Mouse (Mus musculus): ENCODE measurements at regions not wholly inside any gene's neighbourhood (a gene's known extent, or its start where the extent isn't known, plus 50 kb on each side); places are given as distances from the start of the nearest gene placed in this dataset.

DNA sequence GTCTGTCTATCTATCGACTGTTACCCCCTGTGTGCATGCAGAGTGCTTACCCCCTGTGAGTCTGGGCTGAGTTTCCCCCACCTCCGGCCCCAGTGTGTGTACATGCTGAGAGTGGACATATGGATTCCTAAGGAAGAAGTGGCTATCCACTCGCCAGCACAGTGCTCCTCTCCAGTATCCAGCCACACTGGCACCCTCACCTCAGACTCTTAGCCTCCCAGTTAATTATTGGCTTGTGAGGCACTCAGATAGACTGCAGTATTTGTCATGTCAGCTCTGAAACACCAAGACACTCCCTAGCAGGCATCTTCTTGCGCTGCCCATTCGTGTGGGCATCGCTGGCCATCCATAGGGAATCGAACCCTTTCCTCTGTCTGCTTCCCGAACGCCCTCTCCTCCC, 189.0 kb upstream of the Runx1 start:
- ATAC-seq (ENCODE audit: insufficient number of reproducible peaks, low FRiP score, low TSS enrichment, low read depth), result no peak
- no peaks in the 10 kb centered on the region for H3K36me3 ChIP-seq (ENCODE audit: control insufficient read depth, insufficient read depth, low read length)
- no peak overlapping the region for H3K9ac ChIP-seq (ENCODE audit: low read length)
- no peak overlapping the region for H3K4me3 ChIP-seq (ENCODE audit: low read depth, low read length)
- no peaks in the 10 kb centered on the region for H3K9me3 ChIP-seq (ENCODE audit: control insufficient read depth, low read length)
- no peak for DNase-seq (ENCODE audit: low spot score)
- peaks cover 2% of the 10 kb centered on the region; the same call in 1 of the 2 replicates for H3K27me3 ChIP-seq (ENCODE audit: control insufficient read depth, insufficient read depth, low read length)
- 89% methylated on average over 9 of the region's 9 CpGs for WGBS
- no peak overlapping the region for H3K4me2 ChIP-seq (ENCODE audit: low read depth, severe bottlenecking)
- H3K27ac ChIP-seq (replicated peaks; ENCODE audit: low read depth, low read length), result no peak overlapping the region
- 0 out of 2 replicates have a peak, but pooled peaks cover 5% of the 10 kb centered on the region for H3K4me1 ChIP-seq (ENCODE audit: control insufficient read depth, insufficient read depth, low read length)

DNA sequence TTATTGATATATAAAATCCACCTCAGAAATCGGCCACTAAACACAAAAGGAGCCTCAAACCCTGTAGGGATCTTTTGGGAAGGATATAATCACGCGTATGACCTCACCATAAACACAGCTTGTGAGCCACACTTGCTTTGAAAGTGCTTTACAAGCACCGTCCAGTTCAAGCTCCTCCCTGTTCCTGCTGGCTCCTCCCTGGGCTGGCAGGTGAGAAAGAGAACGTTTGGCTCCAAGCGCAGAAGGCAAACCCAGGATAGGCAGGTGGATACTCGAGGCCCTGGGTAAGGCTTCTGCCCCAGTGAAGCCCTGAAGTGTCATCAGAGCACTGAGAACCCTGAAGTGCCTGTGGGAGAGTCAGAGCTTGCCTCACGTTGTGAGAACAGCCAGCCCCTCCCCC, 187.9 kb upstream of the Runx1 start:
- 30% methylated on average over 8 of the region's 8 CpGs for WGBS
- H3K27me3 ChIP-seq (ENCODE audit: control insufficient read depth, insufficient read depth, low read length), result no peaks in the 10 kb centered on the region
- DNase-seq (ENCODE audit: low spot score), result no peak
- no peak overlapping the region for H3K4me2 ChIP-seq (ENCODE audit: low read depth, severe bottlenecking)
- no peak for ATAC-seq (ENCODE audit: insufficient number of reproducible peaks, low FRiP score, low TSS enrichment, low read depth)
- no peak overlapping the region for H3K4me3 ChIP-seq (ENCODE audit: low read depth, low read length)
- no peaks in the 10 kb centered on the region for H3K36me3 ChIP-seq (ENCODE audit: control insufficient read depth, insufficient read depth, low read length)
- H3K27ac ChIP-seq (replicated peaks; ENCODE audit: low read depth, low read length), result no peak overlapping the region
- 0 out of 2 replicates have a peak, but pooled peaks cover 5% of the 10 kb centered on the region for H3K4me1 ChIP-seq (ENCODE audit: control insufficient read depth, insufficient read depth, low read length)
- no peaks in the 10 kb centered on the region for H3K9me3 ChIP-seq (ENCODE audit: control insufficient read depth, low read length)
- H3K9ac ChIP-seq (ENCODE audit: low read length), result no peak overlapping the region

DNA sequence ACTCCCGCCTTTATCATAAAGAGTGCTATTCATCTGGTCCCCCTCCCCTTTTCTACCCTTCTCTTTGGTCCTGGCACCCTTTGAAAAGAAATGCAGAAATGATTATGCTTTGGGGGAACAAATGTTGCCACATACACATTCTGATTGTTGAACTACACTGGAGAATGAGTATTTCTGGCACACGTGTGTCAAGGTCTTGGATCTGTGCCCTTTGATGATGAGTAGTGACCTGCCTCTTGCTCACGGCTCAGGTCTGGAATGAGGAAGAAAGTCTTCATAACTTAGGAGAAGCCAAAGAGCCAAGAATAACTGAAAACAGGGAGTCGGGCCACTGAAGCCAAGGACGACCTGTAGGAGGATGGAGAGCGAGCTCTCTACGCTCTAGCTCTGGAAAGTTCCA, 187.3 kb upstream of the Runx1 start:
- DNase-seq (ENCODE audit: low spot score) (no peak), ATAC-seq (ENCODE audit: insufficient number of reproducible peaks, low FRiP score, low TSS enrichment, low read depth) (no peak)
- H3K9me3 ChIP-seq (ENCODE audit: control insufficient read depth, low read length), result no peaks in the 10 kb centered on the region
- H3K4me3 ChIP-seq (ENCODE audit: low read depth, low read length), result no peak overlapping the region
- 0 out of 2 replicates have a peak, but pooled peaks cover 5% of the 10 kb centered on the region for H3K4me1 ChIP-seq (ENCODE audit: control insufficient read depth, insufficient read depth, low read length)
- WGBS, result 89% methylated on average over 7 of the region's 7 CpGs
- H3K27me3 ChIP-seq (ENCODE audit: control insufficient read depth, insufficient read depth, low read length), result no peaks in the 10 kb centered on the region
- no peak overlapping the region for H3K4me2 ChIP-seq (ENCODE audit: low read depth, severe bottlenecking)
- H3K27ac ChIP-seq (replicated peaks; ENCODE audit: low read depth, low read length), result no peak overlapping the region
- no peaks in the 10 kb centered on the region for H3K36me3 ChIP-seq (ENCODE audit: control insufficient read depth, insufficient read depth, low read length)
- H3K9ac ChIP-seq (ENCODE audit: low read length), result no peak overlapping the region

DNA sequence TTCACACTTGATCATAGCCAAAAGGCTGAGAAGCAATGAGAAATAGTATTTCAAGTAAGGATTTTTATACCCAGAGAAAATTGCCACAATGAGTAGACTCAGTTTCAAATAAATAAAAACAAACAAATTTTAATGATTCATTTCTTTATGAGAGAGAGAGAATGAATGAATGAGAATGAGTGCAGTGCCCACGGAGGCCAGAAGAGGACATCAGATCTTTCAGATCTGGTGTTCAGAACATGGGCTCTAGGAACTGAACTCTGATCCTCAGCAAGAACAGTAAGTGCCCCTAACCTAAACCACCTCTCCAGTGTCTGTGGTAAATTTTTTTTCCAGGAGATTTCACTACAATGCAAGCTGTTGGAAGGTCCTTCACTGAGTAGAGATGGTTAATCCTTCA, 185.5 kb upstream of the Runx1 start:
- Histone ChIP-seq H3K27ac (replicated peaks; ENCODE audit: low read depth, low read length) (no peak overlapping the region), H3K4me1 (ENCODE audit: control insufficient read depth, insufficient read depth, low read length) (peaks cover 8% of the 10 kb centered on the region; the same call in 1 of the 2 replicates), H3K36me3 (ENCODE audit: control insufficient read depth, insufficient read depth, low read length) (no peaks in the 10 kb centered on the region), H3K9me3 (ENCODE audit: control insufficient read depth, low read length) (no peaks in the 10 kb centered on the region), H3K9ac (ENCODE audit: low read length) (no peak overlapping the region), H3K4me3 (ENCODE audit: low read depth, low read length) (no peak overlapping the region), H3K4me2 (ENCODE audit: low read depth, severe bottlenecking) (no peak overlapping the region), H3K27me3 (ENCODE audit: control insufficient read depth, insufficient read depth, low read length) (no peaks in the 10 kb centered on the region)
- no peak for ATAC-seq (ENCODE audit: insufficient number of reproducible peaks, low FRiP score, low TSS enrichment, low read depth)
- 94% methylated on average over 1 of the region's 1 CpGs for WGBS
- DNase-seq (ENCODE audit: low spot score), result no peak

DNA sequence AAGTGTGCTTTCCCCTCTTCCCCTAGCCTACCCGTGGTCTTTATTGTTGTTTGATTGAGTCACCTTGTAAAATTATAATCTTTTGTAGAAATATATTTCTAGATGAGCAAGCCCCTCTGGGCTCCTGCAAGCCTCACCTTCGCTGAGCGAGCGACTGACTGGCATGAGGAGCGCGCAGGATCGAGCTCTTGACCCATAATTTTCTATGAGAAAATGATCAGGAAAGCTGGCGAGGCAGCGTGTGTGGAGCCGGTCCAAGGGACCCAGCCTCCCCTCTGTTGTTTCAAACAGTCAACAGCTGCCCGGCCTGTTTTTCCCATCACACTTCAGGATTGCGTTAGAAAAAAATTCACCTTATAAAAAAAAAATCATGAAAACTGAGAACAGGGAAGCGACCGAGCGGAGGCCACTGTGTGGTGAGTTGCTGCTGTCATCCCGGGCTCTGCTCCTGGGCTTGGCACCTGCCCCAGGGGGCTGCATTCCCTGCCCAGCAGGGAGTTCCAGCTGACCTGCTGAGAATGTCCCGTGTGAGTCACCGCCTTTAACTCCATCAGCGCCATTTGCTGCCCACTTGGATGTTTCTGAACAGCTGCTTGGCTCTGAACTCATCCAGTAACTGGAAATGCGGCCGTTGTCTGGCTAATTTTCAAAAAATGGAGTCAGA, 180.5 kb upstream of the Runx1 start:
- ATAC-seq (ENCODE audit: insufficient number of reproducible peaks, low FRiP score, low TSS enrichment, low read depth), result no peak
- 3% methylated on average over 21 of the region's 21 CpGs for WGBS
- H3K9me3 ChIP-seq (ENCODE audit: control insufficient read depth, low read length), result no peaks in the 10 kb centered on the region
- no peaks in the 10 kb centered on the region for H3K36me3 ChIP-seq (ENCODE audit: control insufficient read depth, insufficient read depth, low read length)
- peaks cover 4% of the 10 kb centered on the region; the same call in 1 of the 2 replicates for H3K4me1 ChIP-seq (ENCODE audit: control insufficient read depth, insufficient read depth, low read length)
- H3K27ac ChIP-seq (replicated peaks; ENCODE audit: low read depth, low read length), result no peak overlapping the region
- DNase-seq (ENCODE audit: low spot score), result peak; percentile 60
- H3K4me3 ChIP-seq (ENCODE audit: low read depth, low read length), result no peak overlapping the region
- H3K4me2 ChIP-seq (ENCODE audit: low read depth, severe bottlenecking), result peak overlapping the region; percentile 40; the same call in 1 of the 2 replicates
- peaks cover 2% of the 10 kb centered on the region; the same call in 1 of the 2 replicates for H3K27me3 ChIP-seq (ENCODE audit: control insufficient read depth, insufficient read depth, low read length)
- no peak overlapping the region for H3K9ac ChIP-seq (ENCODE audit: low read length)

DNA sequence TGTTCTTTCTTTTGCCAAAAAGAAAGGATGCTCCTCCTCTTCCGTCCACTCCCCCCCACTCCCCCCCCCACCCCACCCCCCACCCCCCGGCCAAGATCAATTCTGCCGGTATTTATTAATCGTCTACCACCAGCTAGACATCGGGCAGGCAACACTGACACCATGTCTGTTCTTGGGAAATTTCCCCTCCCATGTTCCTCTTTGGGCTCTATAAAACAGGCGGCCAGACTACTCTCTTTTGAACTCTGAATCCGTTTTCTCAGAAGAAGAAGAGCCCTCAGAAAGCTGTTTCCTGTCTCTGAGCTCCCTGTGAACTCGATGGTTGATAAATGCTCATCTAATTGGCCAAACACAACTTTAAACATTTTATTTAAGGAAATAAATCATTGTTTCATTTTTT, 179.5 kb upstream of the Runx1 start:
- no peak overlapping the region for H3K4me2 ChIP-seq (ENCODE audit: low read depth, severe bottlenecking)
- no peaks in the 10 kb centered on the region for H3K36me3 ChIP-seq (ENCODE audit: control insufficient read depth, insufficient read depth, low read length)
- DNase-seq (ENCODE audit: low spot score), result no peak
- no peak overlapping the region for H3K4me3 ChIP-seq (ENCODE audit: low read depth, low read length)
- peaks cover 4% of the 10 kb centered on the region; the same call in 1 of the 2 replicates for H3K4me1 ChIP-seq (ENCODE audit: control insufficient read depth, insufficient read depth, low read length)
- no peak overlapping the region for H3K9ac ChIP-seq (ENCODE audit: low read length)
- H3K9me3 ChIP-seq (ENCODE audit: control insufficient read depth, low read length), result no peaks in the 10 kb centered on the region
- no peak overlapping the region for H3K27ac ChIP-seq (replicated peaks; ENCODE audit: low read depth, low read length)
- peaks cover 2% of the 10 kb centered on the region; the same call in 1 of the 2 replicates for H3K27me3 ChIP-seq (ENCODE audit: control insufficient read depth, insufficient read depth, low read length)
- ATAC-seq (ENCODE audit: insufficient number of reproducible peaks, low FRiP score, low TSS enrichment, low read depth), result no peak
- 7% methylated on average over 8 of the region's 8 CpGs for WGBS

DNA sequence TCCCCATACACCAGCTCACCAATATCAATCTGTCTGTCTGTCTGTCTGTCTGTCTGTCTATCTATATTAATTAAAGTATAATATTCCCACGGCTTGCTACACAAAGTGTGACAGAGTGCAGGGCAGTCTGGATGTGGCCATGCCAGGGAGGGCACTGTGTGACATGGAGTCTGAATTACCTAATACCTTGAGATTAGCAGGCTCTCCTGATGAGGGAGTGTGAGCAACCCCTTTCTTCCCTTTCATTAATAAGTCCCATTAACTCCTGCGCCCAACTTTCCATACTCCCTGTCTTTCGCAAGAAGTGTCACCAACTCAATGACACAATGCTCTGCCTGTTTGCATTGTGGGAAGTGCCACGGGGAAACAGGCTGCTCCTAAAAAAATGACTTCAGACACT, 177.9 kb upstream of the Runx1 start:
- no peak overlapping the region for H3K4me3 ChIP-seq (ENCODE audit: low read depth, low read length)
- no peak for ATAC-seq (ENCODE audit: insufficient number of reproducible peaks, low FRiP score, low TSS enrichment, low read depth)
- 84% methylated on average over 4 of the region's 4 CpGs for whole genome bisulfite sequencing
- H3K36me3 ChIP-seq (ENCODE audit: control insufficient read depth, insufficient read depth, low read length), result no peaks in the 10 kb centered on the region
- no peaks in the 10 kb centered on the region for H3K9me3 ChIP-seq (ENCODE audit: control insufficient read depth, low read length)
- H3K9ac ChIP-seq (ENCODE audit: low read length), result no peak overlapping the region
- H3K27ac ChIP-seq (replicated peaks; ENCODE audit: low read depth, low read length), result no peak overlapping the region
- H3K4me2 ChIP-seq (ENCODE audit: low read depth, severe bottlenecking), result no peak overlapping the region
- H3K4me1 ChIP-seq (ENCODE audit: control insufficient read depth, insufficient read depth, low read length), result peaks cover 4% of the 10 kb centered on the region; the same call in 1 of the 2 replicates
- DNase-seq (ENCODE audit: low spot score), result no peak
- H3K27me3 ChIP-seq (ENCODE audit: control insufficient read depth, insufficient read depth, low read length), result peaks cover 2% of the 10 kb centered on the region; the same call in 1 of the 2 replicates

DNA sequence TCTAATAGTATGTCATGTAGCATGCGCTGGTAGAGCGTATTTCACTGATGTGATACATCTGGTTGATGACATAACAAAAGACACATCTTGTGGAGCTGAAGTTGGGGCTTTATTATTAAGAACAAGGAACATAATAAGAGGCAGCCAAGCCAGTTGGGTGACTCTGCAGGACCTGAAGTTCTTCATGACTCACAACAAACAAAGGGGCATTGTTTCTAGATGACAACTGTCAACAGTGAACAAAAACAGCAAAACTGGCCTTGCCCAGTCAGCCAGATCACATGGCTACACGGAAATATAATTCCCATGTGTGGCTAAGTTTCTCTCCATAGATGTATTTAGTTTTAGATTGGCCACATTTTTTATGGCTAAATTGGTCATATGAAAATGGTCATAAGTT, 172.7 kb upstream of the Runx1 start:
- Histone ChIP-seq H3K9me3 (ENCODE audit: control insufficient read depth, low read length) (no peaks in the 10 kb centered on the region), H3K27me3 (ENCODE audit: control insufficient read depth, insufficient read depth, low read length) (no peaks in the 10 kb centered on the region), H3K27ac (replicated peaks; ENCODE audit: low read depth, low read length) (no peak overlapping the region), H3K36me3 (ENCODE audit: control insufficient read depth, insufficient read depth, low read length) (no peaks in the 10 kb centered on the region), H3K9ac (ENCODE audit: low read length) (no peak overlapping the region), H3K4me1 (ENCODE audit: control insufficient read depth, insufficient read depth, low read length) (no peaks in the 10 kb centered on the region), H3K4me2 (ENCODE audit: low read depth, severe bottlenecking) (no peak overlapping the region), H3K4me3 (ENCODE audit: low read depth, low read length) (no peak overlapping the region)
- WGBS, result 91% methylated on average over 3 of the region's 3 CpGs
- ATAC-seq (ENCODE audit: insufficient number of reproducible peaks, low FRiP score, low TSS enrichment, low read depth) (no peak), DNase-seq (ENCODE audit: low spot score) (no peak)

DNA sequence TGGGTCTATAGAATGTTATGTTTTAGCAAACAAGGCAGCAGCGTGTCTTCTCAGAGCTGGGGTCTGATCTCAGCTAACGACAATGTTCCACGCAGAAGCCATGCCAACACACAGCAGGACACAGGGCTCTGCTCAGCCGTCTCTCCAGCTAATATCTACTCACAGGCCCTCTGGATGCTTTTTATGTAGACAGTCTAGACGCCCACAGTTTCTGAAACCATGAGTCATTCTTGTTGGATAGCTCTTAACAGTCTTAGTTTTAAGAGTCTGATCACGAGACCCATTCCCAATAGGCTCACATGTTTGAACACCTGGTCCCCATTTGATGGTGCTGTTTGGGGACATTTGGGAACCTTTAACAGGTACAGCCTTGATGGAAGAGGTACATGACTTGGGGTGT, 171.7 kb upstream of the Runx1 start:
- ATAC-seq (ENCODE audit: insufficient number of reproducible peaks, low FRiP score, low TSS enrichment, low read depth), result no peak
- no peak for DNase-seq (ENCODE audit: low spot score)

More for the DNA sequence above, 171.7 kb upstream of the Runx1 start:
- Histone ChIP-seq H3K27me3 (ENCODE audit: control insufficient read depth, insufficient read depth, low read length) (no peaks in the 10 kb centered on the region), H3K36me3 (ENCODE audit: control insufficient read depth, insufficient read depth, low read length) (no peaks in the 10 kb centered on the region), H3K4me3 (ENCODE audit: low read depth, low read length) (no peak overlapping the region), H3K4me1 (ENCODE audit: control insufficient read depth, insufficient read depth, low read length) (no peaks in the 10 kb centered on the region), H3K27ac (replicated peaks; ENCODE audit: low read depth, low read length) (no peak overlapping the region), H3K9me3 (ENCODE audit: control insufficient read depth, low read length) (no peaks in the 10 kb centered on the region), H3K4me2 (ENCODE audit: low read depth, severe bottlenecking) (no peak overlapping the region), H3K9ac (ENCODE audit: low read length) (no peak overlapping the region)
- 65% methylated on average over 6 of the region's 6 CpGs for WGBS

All from limb, embryonic 11.5 days (tissue).